Mouse (Mus musculus) urinary bladder, postnatal 36 days (tissue): ENCODE results near the gene Ugt1a2.
"Not testable (repeated sequence)": the region's sequence is repeated elsewhere in the genome, so short reads cannot be mapped to it uniquely, and the experiment has no call there.

Experiments
- DNase-seq, 2 experiments: peaks; one replicate each; pipeline ENCODE4 v3.0.0; 2022; ENCODE audit warnings: low spot score in 2 of 2, mixed read lengths in 1 of 2

Ugt1a2 gene

GRCm38 (mm10) chr1:88217576-88217975, 17.2 kb downstream of the Ugt1a2 start:
- no peak for DNase-seq

GRCm38 (mm10) chr1:88218051-88218450, 17.6 kb downstream of the Ugt1a2 start:
- DNase-seq: no peak

DNA sequence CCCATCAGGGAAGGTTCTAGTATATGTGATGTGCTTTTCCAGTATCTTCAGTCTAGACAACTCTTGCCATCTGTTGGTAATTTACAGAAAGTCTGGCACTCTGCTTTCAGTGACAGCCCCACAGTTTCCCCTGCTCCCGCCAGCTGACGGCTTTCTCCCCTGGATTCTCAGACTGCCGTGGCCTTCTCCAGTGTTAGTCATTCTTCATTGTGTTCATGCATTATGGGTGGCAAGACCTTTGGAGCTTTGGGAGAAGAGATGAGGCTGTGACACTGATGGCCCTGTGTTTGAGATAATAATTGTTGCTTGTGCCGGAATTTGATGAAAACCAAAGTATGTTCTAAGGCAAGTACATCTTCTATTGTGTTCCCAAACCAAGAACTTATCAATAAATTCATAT, 18.2 kb downstream of the Ugt1a2 start:
- DNase-seq: no peak

DNA sequence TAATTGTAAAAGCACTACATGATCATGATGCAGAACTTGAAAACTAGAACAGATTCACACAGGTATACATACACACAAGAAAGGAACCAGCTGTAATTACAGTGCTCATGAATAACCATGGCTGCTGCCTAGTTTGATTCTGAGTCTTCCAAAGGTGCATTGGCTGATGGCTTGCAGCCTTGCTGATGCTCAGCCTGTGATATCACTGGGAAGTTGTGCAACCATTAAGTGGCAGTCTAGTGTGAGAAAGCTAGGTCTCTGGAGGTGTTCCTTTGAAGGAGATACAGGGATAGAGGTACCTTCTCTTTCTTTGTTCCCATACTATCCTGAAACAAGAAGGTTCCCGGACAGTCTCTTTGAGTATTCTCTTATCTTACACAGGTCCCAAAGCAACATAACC, 18.7 kb downstream of the Ugt1a2 start:
- DNase-seq: no peak

GRCm38 (mm10) chr1:88220336-88220735, 19.9 kb downstream of the Ugt1a2 start:
- DNase-seq: no peak

GRCm38 (mm10) chr1:88222216-88222615, 21.8 kb downstream of the Ugt1a2 start:
- no peak for DNase-seq

DNA sequence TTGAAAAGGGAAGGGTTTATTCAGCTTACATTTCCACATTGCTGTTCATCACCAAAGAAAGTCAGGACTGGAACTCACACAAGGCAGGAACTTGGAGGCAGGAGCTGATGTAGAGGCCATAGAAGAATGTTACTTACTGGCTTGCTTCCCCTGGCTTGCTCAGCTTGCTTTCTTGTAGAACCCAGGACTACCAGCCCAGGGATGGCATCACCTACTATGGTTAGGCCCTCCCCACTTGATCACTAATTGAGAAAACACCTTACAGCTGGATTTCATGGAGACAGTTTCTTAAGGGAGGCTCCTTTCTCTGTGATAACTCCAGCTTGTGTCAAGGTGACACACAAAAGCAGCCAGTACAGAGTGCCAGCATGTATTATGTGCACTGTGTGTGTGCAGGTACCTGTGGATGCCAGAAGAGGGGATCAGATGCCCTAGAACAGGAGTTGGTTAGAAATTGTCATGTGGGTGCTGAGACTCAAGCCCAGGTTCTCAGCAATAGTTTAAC, 22.7 kb downstream of the Ugt1a2 start:
- not testable (repeated sequence) for DNase-seq

DNA sequence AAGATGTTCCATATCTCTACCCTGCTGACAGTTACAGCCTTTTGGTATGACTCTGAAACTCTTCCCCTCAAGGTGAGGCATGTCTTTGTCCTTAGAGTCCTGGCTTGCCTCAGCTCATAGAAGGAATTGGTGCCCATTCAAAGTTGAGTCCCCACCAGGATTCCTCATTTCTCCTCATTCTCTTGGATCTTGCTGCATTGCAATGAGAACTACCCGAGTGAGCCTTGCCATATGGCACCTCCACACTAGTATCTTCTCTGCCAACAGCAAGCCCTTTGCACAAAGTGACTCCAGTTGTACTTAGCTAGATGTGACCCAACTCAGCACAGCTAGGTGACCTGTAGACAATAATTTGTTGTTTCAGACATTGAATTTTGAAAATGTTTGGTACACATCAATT, 23.2 kb downstream of the Ugt1a2 start:
- no peak for DNase-seq

DNA sequence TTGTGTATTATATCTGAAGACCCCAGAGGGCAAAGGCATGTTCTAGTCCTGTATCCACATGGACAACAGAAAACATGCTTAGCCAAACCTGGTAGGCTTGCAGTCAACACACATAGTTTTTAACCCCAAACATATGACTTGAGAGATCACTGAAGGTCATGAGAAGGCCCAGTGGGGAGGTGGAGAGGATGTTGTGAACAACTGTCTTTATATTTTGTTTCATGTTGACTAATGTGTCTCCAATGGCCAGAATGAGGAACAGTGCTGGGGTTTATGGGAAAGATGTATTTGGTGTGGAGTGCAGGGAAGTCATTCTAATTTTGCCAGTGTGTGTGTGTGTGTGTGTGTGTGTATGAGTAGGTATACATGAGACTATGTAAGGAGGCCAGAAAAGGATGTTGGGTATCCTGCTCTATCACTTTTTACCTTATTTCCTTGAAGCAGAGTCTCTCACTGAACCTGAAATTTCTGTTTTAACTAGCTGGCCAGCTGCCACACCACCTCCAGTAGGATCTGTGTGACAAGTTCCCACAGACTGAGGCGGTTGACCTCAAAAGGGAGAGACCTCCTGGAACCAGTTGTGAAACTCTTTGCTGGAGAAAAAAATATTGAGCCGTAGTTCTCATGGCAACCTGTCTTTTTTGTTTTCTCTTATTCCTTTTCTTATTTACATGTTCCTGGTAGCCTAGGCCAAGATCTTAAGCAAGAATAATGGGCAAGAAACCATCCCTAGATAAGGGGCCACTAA, 23.8 kb downstream of the Ugt1a2 start:
- peak in 1 of 2 experiments; percentile 86 for DNase-seq

- not testable (repeated sequence) for DNase-seq
Measured at GRCm38 (mm10) chr1:88225301-88225700, 24.9 kb downstream of the Ugt1a2 start.

- no peak for DNase-seq
Measured at GRCm38 (mm10) chr1:88225741-88226140, 25.3 kb downstream of the Ugt1a2 start.

- no peak for DNase-seq
Measured at GRCm38 (mm10) chr1:88226670-88227379, 26.4 kb downstream of the Ugt1a2 start, which contains the start of gene Mroh2a. Gene Mroh2a (plus strand): TSS chr1:88226986.

DNA sequence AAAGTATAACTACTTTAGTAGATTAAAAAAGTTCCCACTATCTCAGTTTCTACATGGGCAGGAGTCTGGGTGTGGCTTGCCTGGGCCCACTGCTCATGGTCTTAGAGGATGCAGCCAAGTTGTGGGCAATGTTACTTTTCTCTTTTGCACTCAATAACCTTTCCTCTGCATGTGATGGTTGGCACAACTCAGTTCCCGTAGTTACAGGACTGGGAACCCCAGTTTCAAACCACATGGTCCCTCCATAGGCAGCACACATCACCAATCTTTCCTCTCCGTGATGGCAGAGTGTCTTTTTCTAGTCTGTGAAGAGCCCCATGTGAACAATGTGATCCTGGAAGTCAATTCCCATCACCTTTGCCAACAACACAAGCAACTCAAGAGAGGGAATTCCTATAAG, 27.1 kb downstream of the Ugt1a2 start:
- no peak for DNase-seq

- no peak for DNase-seq
Measured at GRCm38 (mm10) chr1:88228121-88228520, 27.7 kb downstream of the Ugt1a2 start.

DNA sequence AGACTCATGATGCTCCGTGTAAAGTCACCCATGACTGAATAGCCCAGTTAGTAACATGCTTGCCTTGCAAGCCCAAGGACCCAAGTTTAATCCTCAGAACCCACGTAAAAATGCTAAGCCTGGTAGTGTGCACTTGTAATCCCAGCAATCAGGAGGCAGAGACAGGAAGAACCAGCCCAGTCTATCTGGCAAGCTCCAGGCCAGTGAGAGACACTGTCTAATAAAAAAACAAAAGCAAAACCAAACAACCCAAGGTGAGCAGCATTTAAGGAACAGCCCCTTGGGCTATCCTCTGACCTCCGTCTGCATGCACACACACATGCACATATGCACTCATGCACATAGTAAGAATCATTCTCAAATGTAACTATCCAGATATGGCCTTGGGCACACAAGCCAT, 29.2 kb downstream of the Ugt1a2 start:
- no peak for DNase-seq

DNA sequence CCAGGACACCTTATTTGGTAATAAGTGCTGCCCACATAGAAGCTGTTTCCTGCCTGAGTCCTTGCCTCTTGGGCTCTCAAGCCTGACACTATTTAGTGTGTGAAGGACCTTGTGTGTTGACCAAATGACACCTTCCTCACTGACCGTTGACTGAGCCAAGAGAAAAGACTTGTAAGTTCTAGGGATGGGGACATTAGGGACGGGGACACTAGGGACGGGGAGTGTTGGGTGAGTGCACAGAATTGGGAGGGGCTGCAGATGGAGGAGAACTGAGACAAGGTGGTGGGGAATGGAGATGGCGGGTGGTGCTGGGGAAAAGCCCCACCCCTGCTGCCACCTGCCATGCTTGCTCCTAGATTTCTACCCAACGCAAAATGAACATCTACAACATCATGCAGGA, 29.6 kb downstream of the Ugt1a2 start:
- DNase-seq: no peak

DNA sequence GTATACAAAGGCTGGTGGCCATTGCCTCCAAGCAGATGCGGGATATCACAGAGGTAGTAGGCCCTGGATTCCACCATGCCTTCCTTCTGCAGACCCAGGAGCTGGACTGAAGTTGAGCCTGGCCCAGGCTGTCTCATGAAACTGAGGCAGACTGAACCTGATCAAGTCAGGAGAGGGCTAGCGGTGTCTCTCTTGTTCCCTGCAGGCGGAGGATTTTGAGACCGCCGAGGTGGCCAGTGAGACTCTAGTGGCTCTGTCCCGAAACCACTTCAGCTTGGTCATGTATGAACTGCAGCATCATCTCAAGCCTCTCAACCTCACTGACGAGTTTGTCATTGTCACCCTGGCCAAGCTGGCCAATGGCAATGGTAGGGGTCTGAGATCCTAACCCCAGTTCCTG, 30.0 kb downstream of the Ugt1a2 start:
- no peak for DNase-seq

DNA sequence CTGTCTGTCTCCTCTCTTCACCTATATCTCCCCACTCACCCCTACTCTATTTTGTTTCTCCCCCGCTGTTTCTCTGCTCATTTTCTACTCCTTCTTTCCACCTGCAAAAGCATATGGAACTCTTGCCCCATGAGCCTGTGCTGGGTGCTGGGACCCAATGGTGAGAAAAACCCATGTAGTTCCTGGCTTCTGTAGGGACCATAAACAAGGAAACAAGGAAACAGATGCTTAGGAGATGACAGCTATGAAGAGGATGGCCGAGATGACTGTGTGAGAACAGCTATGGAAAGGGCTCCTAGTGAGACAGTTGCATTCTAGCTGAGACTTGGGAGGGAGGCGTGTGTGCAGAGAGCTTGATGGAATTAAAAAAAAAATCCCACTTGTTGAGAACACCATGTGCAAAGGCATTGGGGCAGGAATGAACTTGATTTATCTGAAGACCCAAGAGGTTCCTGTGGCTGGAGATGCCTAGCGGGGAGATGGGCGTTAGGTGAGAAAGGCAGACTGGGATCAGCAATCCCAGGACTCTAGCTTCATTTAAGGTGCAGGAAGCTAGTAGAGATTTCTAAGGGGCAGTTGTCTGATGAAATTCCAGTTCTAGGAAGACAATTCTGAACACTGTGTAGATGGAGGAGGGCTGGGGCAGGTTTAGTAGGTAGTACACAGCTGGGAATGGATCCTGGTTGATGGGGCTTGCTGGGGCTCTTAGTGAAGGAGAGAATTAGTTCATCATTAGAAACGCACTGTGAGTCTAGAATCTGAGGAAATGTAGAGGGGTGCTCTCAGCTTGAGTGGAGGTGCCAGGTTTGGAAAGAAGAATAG, 30.8 kb downstream of the Ugt1a2 start:
- DNase-seq: no peak

DNA sequence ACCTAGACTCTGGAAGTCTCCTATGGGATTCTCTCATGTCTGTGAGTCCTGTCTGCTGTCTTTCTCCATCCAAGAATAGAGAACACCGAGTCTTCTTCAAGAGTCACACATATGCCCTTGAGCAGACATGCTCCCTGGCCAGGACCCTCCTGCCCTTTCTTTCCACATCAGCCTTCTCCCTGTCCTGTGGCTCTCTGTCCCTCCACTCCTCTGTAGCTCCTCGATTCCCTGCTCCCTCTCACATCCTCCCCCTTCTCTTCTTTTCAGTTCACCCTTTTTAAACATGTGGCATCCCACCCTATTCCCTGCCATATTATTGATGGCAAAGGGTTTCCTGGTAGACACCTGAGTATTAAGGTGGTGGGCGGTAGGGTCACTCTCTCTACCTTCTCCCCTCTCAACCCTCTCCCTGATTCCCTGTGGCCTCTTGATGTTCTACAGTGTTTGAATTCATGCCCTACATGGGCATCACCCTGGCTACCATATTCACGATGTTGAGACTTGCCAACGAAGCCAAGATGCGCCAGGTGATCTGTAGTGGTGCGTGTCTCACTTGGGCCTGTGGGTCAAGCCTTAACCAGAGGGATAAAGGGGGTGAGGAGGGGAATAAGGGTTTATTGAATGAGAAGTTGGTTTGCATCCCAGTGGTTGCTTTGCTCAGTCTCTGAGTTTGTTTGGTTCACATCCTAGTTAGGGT, 31.6 kb downstream of the Ugt1a2 start:
- DNase-seq: no peak

- no peak for DNase-seq
Measured at GRCm38 (mm10) chr1:88232664-88233380, 32.4 kb downstream of the Ugt1a2 start.
